Mouse (Mus musculus) central nervous system, embryonic 11.5 days (tissue): Measurements from ENCODE around the gene Scamp4. TPM values are rescaled to one million over a fixed set of nuclear protein-coding genes. Genes with fewer than 3 reads are reported as not detected.

Experiments
- polyA plus RNA-seq: library from polyadenylated mRNA; depleted of rRNA; stranded (reverse); fragments of >200 nt; gene quantifications from 2 replicates; pipeline ENCODE4 v1.2.3, GENCODE M21; 2012; rRNA removed

Gene Scamp4
- polyA plus RNA-seq: 48.7 and 54.0 TPM in 2 replicates

GRCm38 (mm10) chr10:80602698-80603325 is at the start of gene Scamp4, which contains the start of gene Adat3:
Scamp4 (plus strand) TSS chr10:80602872.
Adat3 (plus strand) TSS chr10:80602880.

GRCm38 (mm10) chr10:80561116-80561944 is 41.3 kb upstream of the Scamp4 start, which contains the start of gene Rexo1:
Rexo1 (minus strand) TSS chr10:80561560.

GRCm38 (mm10) chr10:80577195-80578130 is 25.2 kb upstream of the Scamp4 start, which contains the start of gene Klf16:
Klf16 (minus strand) TSS chr10:80577321.

GRCm38 (mm10) chr10:80589879-80590854 is 12.5 kb upstream of the Scamp4 start, which contains the start of gene Abhd17a:
Abhd17a (minus strand) TSS chr10:80590341.

GRCm38 (mm10) chr10:80605721-80606120 is 3.0 kb downstream of the Scamp4 start, which contains the start of gene Gm49322:
Gm49322 (plus strand) TSS chr10:80606021.

GRCm38 (mm10) chr10:80622661-80623456 is 20.2 kb downstream of the Scamp4 start, which contains the start of gene Csnk1g2:
Csnk1g2 (plus strand) TSS chr10:80622838.

GRCm38 (mm10) chr10:80656863-80657623 is 54.4 kb downstream of the Scamp4 start, which contains the start of gene Btbd2:
Btbd2 (minus strand) TSS chr10:80657071.

Other genes starting within 250 kb of the Scamp4 start
- gene Plk5, start 246.4 kb upstream of the Scamp4 start, polyA plus RNA-seq: 0.26 and 0.29 TPM in 2 replicates
- 57.7 and 74.4 TPM in 2 replicates for gene Mex3d, start 215.2 kb upstream of the Scamp4 start, polyA plus RNA-seq
- gene Mbd3, start 203.3 kb upstream of the Scamp4 start, polyA plus RNA-seq: 289 and 353 TPM in 2 replicates
- gene Uqcr11, start 196.0 kb upstream of the Scamp4 start, polyA plus RNA-seq: 428 and 554 TPM in 2 replicates
- 222 and 230 TPM in 2 replicates for gene Tcf3, start 169.2 kb upstream of the Scamp4 start, polyA plus RNA-seq
- 5.6 and 6.1 TPM in 2 replicates for gene Onecut3, start 108.0 kb upstream of the Scamp4 start, polyA plus RNA-seq
- 0.43 and 0.58 TPM in 2 replicates for gene Atp8b3, start 63.7 kb upstream of the Scamp4 start, polyA plus RNA-seq
- 43.3 and 54.8 TPM in 2 replicates for gene Rexo1, start 41.3 kb upstream of the Scamp4 start, polyA plus RNA-seq
- 10.5 and 12.0 TPM in 2 replicates for gene Klf16, start 25.6 kb upstream of the Scamp4 start, polyA plus RNA-seq
- 97.0 and 107 TPM in 2 replicates for gene Abhd17a, start 12.5 kb upstream of the Scamp4 start, polyA plus RNA-seq
- gene Adat3, start within 50 bp of the Scamp4 start, polyA plus RNA-seq: 9.7 and 11.8 TPM in 2 replicates
- 5.1 and 5.9 TPM in 2 replicates for gene Gm49322, start 3.1 kb downstream of the Scamp4 start, polyA plus RNA-seq
- gene Csnk1g2, start 20.0 kb downstream of the Scamp4 start, polyA plus RNA-seq: 169 and 230 TPM in 2 replicates
- 65.9 and 84.8 TPM in 2 replicates for gene Btbd2, start 54.2 kb downstream of the Scamp4 start, polyA plus RNA-seq
- gene Mknk2, start 75.2 kb downstream of the Scamp4 start, polyA plus RNA-seq: 86.7 and 103 TPM in 2 replicates
- 21.9 and 34.8 TPM in 2 replicates for gene Mob3a, start 99.1 kb downstream of the Scamp4 start, polyA plus RNA-seq
- 24.8 and 32.5 TPM in 2 replicates for gene Izumo4, start 99.3 kb downstream of the Scamp4 start, polyA plus RNA-seq
- gene Ap3d1, start 139.4 kb downstream of the Scamp4 start, polyA plus RNA-seq: 112 and 113 TPM in 2 replicates
- gene Dot1l, start 152.3 kb downstream of the Scamp4 start, polyA plus RNA-seq: 55.5 and 55.9 TPM in 2 replicates
- 101 and 144 TPM in 2 replicates for gene Sf3a2, start 195.3 kb downstream of the Scamp4 start, polyA plus RNA-seq
- 107 and 143 TPM in 2 replicates for gene Plekhj1, start 195.8 kb downstream of the Scamp4 start, polyA plus RNA-seq
- gene Amh, start 202.4 kb downstream of the Scamp4 start, polyA plus RNA-seq: 1.3 and 1.4 TPM in 2 replicates
- 1.2 and 1.5 TPM in 2 replicates for gene Jsrp1, start 210.6 kb downstream of the Scamp4 start, polyA plus RNA-seq
- gene Oaz1, start 223.8 kb downstream of the Scamp4 start, polyA plus RNA-seq: 668 and 753 TPM in 2 replicates
- 0.46 and 0.48 TPM in 2 replicates for gene Lingo3, start 241.2 kb downstream of the Scamp4 start, polyA plus RNA-seq